Mouse (Mus musculus) kidney, postnatal 0 days (tissue): Measurements from ENCODE around the gene 4933428G20Rik. TPM values are rescaled to one million over a fixed set of nuclear protein-coding genes. Genes with fewer than 3 reads are reported as not detected.
A peak's percentile ranks its signal among the peaks of the same experiment; 100 is the strongest.

Experiments
- ATAC-seq: fragments of 200-750 bp; cut with Nextera tagmentation; replicated peaks from 2 replicates; pipeline ENCODE4 v1.8.0; 2017; ENCODE audit warnings: low read depth, moderate number of reproducible peaks, moderate TSS enrichment, moderate library complexity; ENCODE audit not compliant: low FRiP score
- DNase-seq: peaks from one replicate; pipeline ENCODE4 v3.0.0-alpha.2; 2016; ENCODE audit warnings: low spot score
- H3K27ac ChIP-seq: fragments of 300-500 bp; sonication (generic); 2 replicates; pipeline ENCODE4 v1.5.1; 2014; ENCODE audit warnings: mild to moderate bottlenecking
- H3K27me3 ChIP-seq: fragments of 300-500 bp; sonication (generic); 2 replicates; pipeline ENCODE4 v1.6.1; 2014; ENCODE audit warnings: low read length, mixed read lengths; ENCODE audit not compliant: insufficient read depth
- H3K36me3 ChIP-seq: fragments of 300-500 bp; sonication (generic); 2 replicates; pipeline ENCODE4 v1.6.1; 2014; ENCODE audit warnings: low read length, mixed read lengths; ENCODE audit not compliant: insufficient read depth
- H3K4me1 ChIP-seq: fragments of 300-500 bp; sonication (generic); replicated peaks from 2 replicates; pipeline ENCODE4 v1.6.1; 2014; ENCODE audit warnings: antibody characterized with exemption, low read length, mixed read lengths; ENCODE audit not compliant: insufficient read depth
- H3K4me2 ChIP-seq: fragments of 300-500 bp; sonication (generic); 2 replicates; pipeline ENCODE4 v1.6.1; 2014; ENCODE audit warnings: mild to moderate bottlenecking, low read length, moderate library complexity, mixed read lengths
- H3K4me3 ChIP-seq: fragments of 300-500 bp; sonication (generic); replicated peaks from 2 replicates; pipeline ENCODE4 v1.5.1; 2014; ENCODE audit warnings: low read depth, low read length
- H3K9ac ChIP-seq: fragments of 300-500 bp; sonication (generic); 2 replicates; pipeline ENCODE4 v1.6.1; 2014; ENCODE audit warnings: low read depth, low read length
- H3K9me3 ChIP-seq: fragments of 300-500 bp; sonication (generic); replicated peaks from 2 replicates; pipeline ENCODE4 v1.6.1; 2016; ENCODE audit warnings: low read length, inconsistent platforms, mixed read lengths
- CTCF ChIP-seq: IDR thresholded peaks from 2 replicates; pipeline ENCODE4 v1.5.1; 2016; ENCODE audit warnings: antibody characterized with exemption, low read depth, mild to moderate bottlenecking, moderate library complexity
- WGBS: fragments of 180-500 bp; shearing (Covaris S2); extraction: QIAGEN DNeasy Blood & Tissue Kit; methylation state at CpG from one replicate; pipeline ENCODE4 v1.1.7; 2014; 5-methylcytosine and 5-hydroxymethylcytosine counted together
- polyA plus RNA-seq: library from polyadenylated mRNA; unstranded; fragments of >200 nt; fragmentation: Nextera tagmentation; extraction: Ambion mirVana; gene quantifications from 2 replicates; pipeline ENCODE4 v1.2.1, GENCODE M21; 2015

The 4933428G20Rik gene
- polyA plus RNA-seq, 1 experiment from 2014 or later: 0.08 TPM

- peaks cover 13% of the 10 kb centered on the region; the same call in 1 of the 2 replicates for H3K4me1 ChIP-seq
- H3K9me3 ChIP-seq: no peaks in the 10 kb centered on the region
- no peaks in the 10 kb centered on the region for H3K36me3 ChIP-seq
- peak overlapping the region; percentile 59 for H3K4me2 ChIP-seq
- 29% methylated on average over 12 of the region's 12 CpGs for WGBS
- ATAC-seq (no peak), DNase-seq (no peak)
- H3K27ac ChIP-seq: no peak overlapping the region
- no peak overlapping the region for H3K9ac ChIP-seq
- peaks cover 42% of the 10 kb centered on the region for H3K27me3 ChIP-seq
- H3K4me3 ChIP-seq: no peak overlapping the region; the same call in 1 of the 2 replicates
- no peak for TF ChIP-seq CTCF
Observed at GRCm38 (mm10) chr11:97537580-97538089, 37.5 kb upstream of the 4933428G20Rik start.

DNA sequence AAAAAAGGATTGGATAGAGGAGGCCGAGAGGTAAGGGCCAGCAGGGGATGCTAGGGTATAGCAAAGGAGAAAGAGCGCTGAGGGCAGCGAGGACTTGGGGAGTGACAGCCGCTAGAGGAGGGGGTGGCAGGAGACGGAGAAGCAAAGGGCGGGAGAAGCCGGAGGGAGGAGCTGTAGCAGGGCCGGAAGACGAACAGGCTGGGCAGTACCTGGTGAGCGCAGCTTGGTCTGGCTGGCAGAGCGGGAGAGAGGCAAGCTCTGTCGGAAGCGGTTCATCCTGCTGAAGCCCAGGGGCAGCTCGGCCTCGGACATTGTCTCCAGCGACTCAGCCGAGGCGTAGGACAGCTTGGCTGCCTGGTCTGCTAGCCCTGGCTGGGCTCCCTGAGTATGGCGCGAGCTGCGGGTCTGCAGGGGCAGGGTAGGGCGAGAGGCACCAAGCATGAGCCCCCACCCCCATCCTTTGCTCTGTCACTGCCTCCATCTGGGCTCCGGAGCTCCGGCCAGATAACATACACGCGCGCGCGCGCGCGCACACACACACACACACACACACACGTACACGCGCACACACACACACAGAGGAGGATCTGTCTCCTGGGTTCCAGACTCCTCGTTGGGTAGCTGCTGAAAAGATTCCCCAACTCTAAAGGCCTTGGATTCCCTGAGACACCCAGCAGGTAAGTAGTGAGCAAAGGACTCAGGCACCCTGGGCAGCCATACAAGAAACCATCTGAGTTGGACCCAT is 36.9 kb upstream of the 4933428G20Rik start:
- peak; percentile 54 for TF ChIP-seq CTCF
- H3K4me2 ChIP-seq: peak overlapping the region; percentile 59
- H3K4me1 ChIP-seq: peaks cover 17% of the 10 kb centered on the region
- H3K9me3 ChIP-seq: no peaks in the 10 kb centered on the region
- no peaks in the 10 kb centered on the region for H3K36me3 ChIP-seq
- no peak overlapping the region for H3K27ac ChIP-seq
- WGBS: under 1% methylated on average over 36 of the region's 36 CpGs
- H3K9ac ChIP-seq: peak overlapping the region; percentile 42; the same call in 1 of the 2 replicates
- H3K4me3 ChIP-seq: peak overlapping the region; percentile 29
- DNase-seq (peak; percentile 74), ATAC-seq (no peak)
- peaks cover 48% of the 10 kb centered on the region for H3K27me3 ChIP-seq

GRCm38 (mm10) chr11:97536083-97536747 is 36.1 kb upstream of the 4933428G20Rik start:
- peaks cover 17% of the 10 kb centered on the region for H3K4me1 ChIP-seq
- DNase-seq (no peak), ATAC-seq (no peak)
- peak overlapping the region; percentile 59; the same call in 1 of the 2 replicates for H3K4me2 ChIP-seq
- no peak for TF ChIP-seq CTCF
- peaks cover 51% of the 10 kb centered on the region for H3K27me3 ChIP-seq
- no peak overlapping the region for H3K9ac ChIP-seq
- 18% methylated on average over 35 of the region's 35 CpGs for WGBS
- H3K4me3 ChIP-seq: 0 out of 2 replicates have a peak overlapping the region, but pooled peaks have one; percentile 29
- H3K36me3 ChIP-seq: no peaks in the 10 kb centered on the region
- no peak overlapping the region for H3K27ac ChIP-seq
- no peaks in the 10 kb centered on the region for H3K9me3 ChIP-seq

DNA sequence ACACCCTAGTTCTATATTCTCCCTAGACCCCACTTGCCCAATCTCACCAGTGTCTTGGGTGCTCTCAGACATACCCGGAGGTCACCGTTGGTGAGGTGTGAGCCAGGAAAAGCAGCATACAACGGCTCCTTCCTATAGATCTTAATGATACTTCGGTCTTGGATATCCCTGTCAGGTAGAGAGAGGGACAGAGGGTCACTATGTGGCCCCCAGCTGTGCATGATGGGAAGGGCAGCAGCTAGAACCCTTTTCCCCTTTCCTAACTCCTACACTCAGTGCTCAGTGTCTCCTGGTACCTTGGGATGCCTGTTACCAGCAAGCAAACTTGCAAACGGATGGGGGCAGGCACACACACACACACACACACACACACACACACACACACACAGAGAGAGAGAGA is 35.5 kb upstream of the 4933428G20Rik start:
- Histone ChIP-seq H3K36me3 (no peaks in the 10 kb centered on the region), H3K9me3 (no peaks in the 10 kb centered on the region), H3K4me2 (no peak overlapping the region), H3K27ac (no peak overlapping the region), H3K27me3 (peaks cover 51% of the 10 kb centered on the region), H3K4me3 (no peak overlapping the region), H3K9ac (no peak overlapping the region), H3K4me1 (peaks cover 17% of the 10 kb centered on the region)
- TF ChIP-seq CTCF: no peak
- WGBS: 52% methylated on average over 5 of the region's 5 CpGs
- ATAC-seq (no peak), DNase-seq (no peak)

- no peak overlapping the region for H3K4me2 ChIP-seq
Observed at GRCm38 (mm10) chr11:97535308-97535630, 35.1 kb upstream of the 4933428G20Rik start.

GRCm38 (mm10) chr11:97534442-97535307 is 34.5 kb upstream of the 4933428G20Rik start:
- WGBS: 7% methylated on average over 91 of the region's 95 CpGs
- H3K9ac ChIP-seq: 0 out of 2 replicates have a peak overlapping the region, but pooled peaks have one; percentile 13
- H3K27me3 ChIP-seq: peaks cover 51% of the 10 kb centered on the region

More at GRCm38 (mm10) chr11:97535308-97535630, 35.1 kb upstream of the 4933428G20Rik start:
- Histone ChIP-seq H3K4me1 (peaks cover 17% of the 10 kb centered on the region), H3K9ac (no peak overlapping the region), H3K9me3 (no peaks in the 10 kb centered on the region), H3K4me3 (no peak overlapping the region), H3K27ac (no peak overlapping the region), H3K36me3 (no peaks in the 10 kb centered on the region), H3K27me3 (peaks cover 51% of the 10 kb centered on the region)
- ATAC-seq (no peak), DNase-seq (no peak)
- WGBS: 23% methylated on average over 5 of the region's 5 CpGs
- TF ChIP-seq CTCF: no peak

More at GRCm38 (mm10) chr11:97534442-97535307, 34.5 kb upstream of the 4933428G20Rik start:
- ATAC-seq: no peak
- no peak for DNase-seq
- Histone ChIP-seq H3K27ac (no peak overlapping the region), H3K4me2 (peak overlapping the region; percentile 44), H3K4me3 (peak overlapping the region; percentile 24), H3K4me1 (peaks cover 17% of the 10 kb centered on the region), H3K36me3 (no peaks in the 10 kb centered on the region), H3K9me3 (no peaks in the 10 kb centered on the region)
- TF ChIP-seq CTCF: no peak
